Mouse (Mus musculus): ENCODE measurements around the gene Wdfy4. TPM values are rescaled to one million over a fixed set of nuclear protein-coding genes. Genes with fewer than 3 reads are reported as not detected.

Wdfy4 gene
- total RNA-seq, 2 experiments from 2014 or later, result 2.6 to 2.9 TPM

DNA sequence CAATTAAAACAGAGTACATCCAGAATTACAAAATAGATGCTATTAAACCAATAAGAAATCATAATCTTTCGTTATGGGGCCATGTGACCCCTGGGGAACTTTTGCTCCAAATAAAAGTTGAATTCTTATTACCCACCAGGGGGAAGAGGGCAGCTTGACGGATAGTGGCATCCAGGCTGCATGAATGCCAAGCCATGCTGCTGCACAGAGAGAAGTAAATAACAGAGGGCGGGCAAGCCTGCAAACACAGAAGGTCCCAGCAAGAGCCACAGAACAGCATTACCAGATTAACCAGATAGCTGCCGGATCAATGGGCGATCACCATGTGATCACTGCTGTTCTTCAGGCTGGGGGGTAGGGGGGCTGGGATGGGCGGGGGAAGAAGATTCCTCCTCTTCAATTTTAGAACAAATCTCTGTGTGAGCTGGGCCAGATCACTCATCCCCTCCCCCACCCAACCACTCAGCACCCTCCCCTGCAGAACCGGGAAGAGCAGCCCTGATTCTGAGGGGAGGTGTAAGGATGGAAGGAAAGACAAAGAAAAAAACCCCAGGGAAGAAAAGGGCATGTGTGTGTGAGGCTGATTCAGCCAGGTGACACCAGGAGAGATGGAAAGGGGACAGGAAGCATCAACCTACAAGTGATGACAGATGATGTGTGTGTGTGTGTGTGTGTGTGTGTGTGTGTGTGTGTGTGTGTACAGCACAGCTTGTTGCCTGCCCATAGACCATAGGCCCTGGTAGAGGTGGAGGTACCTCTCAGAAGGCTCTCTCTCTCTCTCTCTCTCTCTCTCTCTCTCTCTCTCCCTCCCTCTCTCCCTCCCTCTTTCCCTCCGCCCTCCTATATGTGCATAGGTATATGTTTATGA is 185.0 kb downstream of the Wdfy4 start:
- intact Hi-C loops (cut with DNase I), result no loop called here

DNA sequence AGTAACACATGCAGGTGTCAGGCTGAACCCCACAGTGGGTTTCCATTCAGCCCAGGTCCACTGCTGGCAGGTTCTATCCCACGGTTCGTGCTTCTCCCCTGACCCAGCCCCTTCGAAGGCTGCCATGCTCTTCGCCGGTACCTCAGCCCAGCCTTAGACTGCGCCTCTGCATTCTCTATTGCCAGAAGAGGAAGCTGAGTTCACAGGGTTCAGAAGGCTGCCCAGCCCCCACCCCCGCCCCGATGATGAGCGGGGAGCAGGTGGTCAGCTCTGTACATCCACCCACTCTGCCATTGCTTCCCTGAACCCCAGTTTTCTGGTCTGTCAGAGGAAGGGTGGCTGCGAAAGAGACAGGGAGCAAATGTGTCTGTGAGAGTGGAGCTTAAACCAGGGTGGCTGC is 185.8 kb downstream of the Wdfy4 start:
- intact Hi-C loops (cut with DNase I), result no loop called here
- no peak for DNase-seq (ENCODE audit: low spot score in 2 of 2)

More for the DNA sequence above, 185.0 kb downstream of the Wdfy4 start:
- DNase-seq (ENCODE audit: low spot score in 2 of 2), result no peak

GRCm38 (mm10) chr14:32994954-32995636 is 190.2 kb downstream of the Wdfy4 start:
- peak; percentile 7 to 9 for DNase-seq (ENCODE audit: low spot score in 2 of 2)
- intact Hi-C loops (cut with DNase I), result no loop called here

DNA sequence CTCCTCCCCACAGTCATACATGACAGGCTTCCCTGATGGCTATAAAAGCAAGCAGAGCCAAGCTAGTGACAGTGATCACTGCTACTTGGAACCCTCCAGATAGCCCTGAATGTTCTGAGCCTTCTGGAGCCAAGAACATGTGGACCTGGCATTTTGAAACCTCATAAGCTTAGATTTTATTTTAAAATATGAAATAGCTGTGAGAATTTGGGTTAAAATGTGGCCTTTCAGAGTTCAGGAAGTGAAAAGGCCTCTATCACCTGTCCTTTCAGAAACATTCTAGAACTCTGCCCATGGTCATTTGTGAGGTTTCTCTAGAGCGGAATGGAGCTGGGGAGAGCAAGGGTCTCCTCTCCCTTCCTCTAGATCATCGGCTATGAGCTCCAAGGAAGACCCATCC is 194.2 kb downstream of the Wdfy4 start, which contains the start of gene Lrrc18:
Gene Lrrc18, plus strand, starts transcription at position 301 of the 400 bp plus-strand sequence.
- DNase-seq (ENCODE audit: low spot score in 2 of 2), result no peak
- intact Hi-C loops (cut with DNase I), result no loop called here

DNA sequence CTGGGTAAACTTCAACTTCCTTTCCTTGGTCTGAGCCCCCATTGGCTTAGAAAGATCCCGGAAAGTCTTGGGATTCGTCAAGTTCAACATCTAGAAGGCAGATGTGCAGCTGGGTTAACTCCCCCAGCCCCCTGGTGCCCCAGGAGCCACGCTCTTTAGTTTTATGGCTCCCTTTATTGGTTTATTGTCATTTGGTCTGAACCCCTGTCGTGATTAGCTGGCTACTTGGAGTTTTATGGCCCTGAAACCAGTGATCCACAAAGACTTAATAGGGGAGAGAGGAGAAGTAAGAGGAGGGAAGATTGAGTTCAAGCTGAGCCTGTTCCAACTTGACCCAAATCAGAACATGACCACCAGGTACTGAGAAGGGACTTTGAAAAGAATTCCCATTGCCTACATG is 198.6 kb downstream of the Wdfy4 start:
- intact Hi-C loops (cut with DNase I), result no loop called here

DNA sequence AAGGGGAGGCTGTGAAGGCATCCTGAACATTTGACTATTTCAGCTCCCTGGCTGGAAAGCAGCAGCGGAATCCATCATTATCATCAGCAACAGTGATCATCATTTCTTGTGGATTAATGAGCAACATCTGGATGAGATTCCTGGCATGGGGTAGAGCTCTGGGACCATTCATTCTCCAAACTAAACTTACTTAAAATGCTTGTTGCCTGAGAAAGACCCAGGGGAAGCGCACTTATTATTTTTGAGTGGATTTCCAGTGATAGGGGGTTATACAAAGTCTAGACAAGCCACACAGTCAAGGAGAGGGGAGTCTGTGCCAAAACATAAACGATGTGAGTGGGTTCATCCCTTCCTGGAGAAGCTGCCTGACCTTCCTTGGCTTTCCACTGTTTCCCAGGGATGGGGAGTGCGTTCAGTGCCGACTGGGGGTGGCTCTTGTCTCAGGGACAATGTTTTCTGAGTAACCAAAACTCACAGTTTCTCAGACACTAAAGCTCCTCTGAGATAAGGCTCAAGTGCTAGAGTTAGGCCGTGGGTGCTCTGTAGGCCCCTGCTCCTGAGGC is 201.1 kb downstream of the Wdfy4 start:
- no peak for DNase-seq (ENCODE audit: low spot score in 2 of 2)
- intact Hi-C loops (cut with DNase I), result no loop called here

More for the DNA sequence above, 198.6 kb downstream of the Wdfy4 start:
- DNase-seq (ENCODE audit: low spot score in 2 of 2), result no peak

DNA sequence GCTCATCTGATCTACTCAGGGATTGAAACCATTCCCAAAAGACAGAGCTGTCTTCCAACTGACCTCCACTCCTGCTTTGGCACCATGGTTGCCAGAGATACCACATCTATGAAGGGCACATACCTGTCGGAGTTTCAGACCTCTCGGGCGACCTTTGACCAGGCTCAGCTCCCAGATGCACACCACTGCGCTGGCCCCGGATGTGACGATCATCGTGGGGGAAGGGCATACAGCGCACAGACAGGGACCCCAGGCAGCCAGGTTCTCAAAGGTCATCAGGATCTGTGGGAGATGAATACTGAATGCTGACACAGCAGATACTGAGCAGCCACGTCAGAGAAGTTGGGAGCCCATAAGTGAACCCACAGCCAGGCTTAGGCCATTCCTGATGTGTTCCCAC is 214.6 kb downstream of the Wdfy4 start:
- intact Hi-C loops (cut with DNase I), result no loop called here

DNA sequence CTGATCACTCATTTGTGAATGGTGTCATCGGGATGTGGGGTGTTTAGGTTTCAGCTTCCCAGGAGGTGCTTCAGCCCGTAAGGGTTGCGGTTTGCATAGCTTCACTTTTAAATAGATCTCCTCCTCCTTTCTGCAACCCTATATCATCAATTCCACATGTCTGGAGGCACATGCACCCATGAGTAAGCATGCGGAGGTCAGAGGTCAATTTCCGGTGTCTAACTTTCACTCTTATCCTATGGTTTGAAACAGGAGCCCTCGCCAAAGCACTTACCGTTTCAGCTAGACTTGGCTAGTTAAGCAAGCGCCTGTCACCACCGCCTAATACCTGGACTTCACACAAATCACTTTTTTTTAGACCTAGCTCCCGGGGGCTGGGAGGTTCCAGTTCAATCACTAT is 220.6 kb downstream of the Wdfy4 start:
- DNase-seq (ENCODE audit: low spot score in 2 of 2), result no peak
- intact Hi-C loops (cut with DNase I), result no loop called here

More for the DNA sequence above, 214.6 kb downstream of the Wdfy4 start:
- DNase-seq (ENCODE audit: low spot score in 2 of 2), result no peak

GRCm38 (mm10) chr14:32960481-32960880 is 224.8 kb downstream of the Wdfy4 start:
- intact Hi-C loops (cut with DNase I), result loop anchor here (1.0 to 2.0 kb wide), 2 partner anchors 188 to 350 kb away; no protein-coding TSS in a partner anchor
- DNase-seq (ENCODE audit: low spot score in 2 of 2), result peak; percentile 73 to 77

- no peak for DNase-seq (ENCODE audit: low spot score in 2 of 2)
- intact Hi-C loops (cut with DNase I), result loop anchor here (5.0 kb wide), 1 partner anchor 131 kb away; no protein-coding TSS in a partner anchor
These were observed 226.6 kb downstream of the Wdfy4 start for GRCm38 (mm10) chr14:32958671-32959070.

DNA sequence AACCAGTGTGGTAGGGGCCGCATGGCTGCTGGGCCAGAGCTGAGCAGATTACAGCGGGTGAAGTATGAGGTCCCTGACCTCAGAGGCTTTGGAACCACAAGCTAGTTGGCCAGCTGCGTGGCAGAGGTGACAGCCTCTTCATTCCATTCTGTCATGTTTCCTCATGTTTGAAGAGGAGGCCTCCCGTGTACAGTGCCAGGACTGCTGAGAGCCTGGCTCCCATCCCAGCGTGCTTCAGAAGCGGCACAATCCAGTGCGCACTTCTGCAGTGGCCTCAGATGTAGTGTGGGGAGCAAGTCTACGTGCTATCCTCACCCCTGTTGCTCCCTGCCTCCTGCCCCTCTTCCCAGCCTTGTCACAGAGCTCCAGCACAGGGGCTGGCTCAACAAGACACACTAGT is 228.8 kb downstream of the Wdfy4 start:
- intact Hi-C loops (cut with DNase I), result loop anchor here (5.0 kb wide), 1 partner anchor 129 kb away; no protein-coding TSS in a partner anchor
- peak in 1 of 2 experiments; percentile 35 for DNase-seq (ENCODE audit: low spot score in 2 of 2)

GRCm38 (mm10) chr14:32950312-32951301 is 234.7 kb downstream of the Wdfy4 start:
- DNase-seq (ENCODE audit: low spot score in 2 of 2), result no peak
- intact Hi-C loops (cut with DNase I), result no loop called here

DNA sequence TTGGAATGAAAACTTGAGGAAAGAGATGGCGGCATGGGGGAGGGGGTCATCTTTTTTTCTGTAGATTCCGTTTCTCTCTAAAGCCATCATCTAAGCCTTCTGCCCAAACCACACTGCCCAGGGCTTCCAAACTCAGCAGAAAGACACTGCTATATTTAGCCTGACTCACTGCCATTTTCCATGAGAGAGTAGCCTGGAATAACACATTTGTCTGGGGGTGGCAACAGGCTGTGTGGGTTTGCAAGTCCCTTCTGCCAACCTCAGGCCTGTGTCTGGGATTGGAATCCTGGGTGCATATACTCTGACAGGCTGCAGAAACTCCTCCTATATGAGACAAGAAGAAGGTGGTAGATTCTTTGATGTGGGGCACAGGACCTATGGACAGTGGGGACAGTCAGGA is 237.8 kb downstream of the Wdfy4 start:
- intact Hi-C loops (cut with DNase I), result no loop called here
- peak in 1 of 2 experiments; percentile 93 for DNase-seq (ENCODE audit: low spot score in 2 of 2)

DNA sequence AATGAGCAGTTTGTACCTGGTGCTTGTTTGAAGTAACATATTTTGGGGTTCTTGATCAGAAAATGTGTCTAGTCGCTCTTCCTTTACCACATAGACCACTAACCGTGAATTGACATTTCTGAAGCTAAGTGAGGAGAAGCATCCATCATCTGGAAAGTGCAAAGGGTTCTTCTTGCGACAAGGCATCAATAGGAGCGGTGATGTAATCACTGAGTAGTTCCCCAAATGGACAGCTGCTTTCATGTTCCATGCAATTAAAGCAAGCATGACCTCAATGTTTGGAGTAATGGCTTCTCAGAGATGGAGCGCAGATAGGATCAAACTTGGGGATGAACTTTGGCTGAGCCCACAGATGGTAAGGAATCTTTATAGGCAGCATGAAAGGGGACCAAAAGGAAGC is 246.1 kb downstream of the Wdfy4 start:
- intact Hi-C loops (cut with DNase I), result no loop called here

DNA sequence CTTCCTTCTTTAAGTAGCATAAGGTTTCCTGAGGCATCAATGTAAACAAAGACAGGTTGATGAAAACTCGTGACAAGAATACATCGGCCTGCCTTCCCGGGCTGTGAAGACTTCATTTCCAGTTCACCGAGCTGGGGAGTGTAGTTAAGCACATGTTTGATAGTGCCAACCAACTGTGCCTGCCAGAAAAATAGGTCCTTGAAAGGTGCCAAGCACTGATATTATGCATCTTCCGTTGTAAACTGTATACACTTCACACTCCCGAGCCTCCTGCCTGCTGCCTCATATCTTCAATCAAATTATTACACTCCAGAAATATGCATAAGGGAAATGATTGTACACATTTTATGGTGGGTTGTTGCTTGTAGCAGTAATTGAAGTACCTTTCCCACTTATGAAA is 251.2 kb downstream of the Wdfy4 start:
- DNase-seq (ENCODE audit: low spot score in 2 of 2), result no peak
- intact Hi-C loops (cut with DNase I), result no loop called here

More for the DNA sequence above, 246.1 kb downstream of the Wdfy4 start:
- DNase-seq (ENCODE audit: low spot score in 2 of 2), result no peak

- intact Hi-C loops (cut with DNase I), result no loop called here
- DNase-seq (ENCODE audit: low spot score in 2 of 2), result peak in 1 of 2 experiments; percentile 41
These were observed 253.1 kb downstream of the Wdfy4 start for GRCm38 (mm10) chr14:32932220-32932619.

GRCm38 (mm10) chr14:32931709-32932108 is 253.6 kb downstream of the Wdfy4 start:
- intact Hi-C loops (cut with DNase I), result no loop called here
- DNase-seq (ENCODE audit: low spot score in 2 of 2), result peak in 1 of 2 experiments; percentile 33

DNA sequence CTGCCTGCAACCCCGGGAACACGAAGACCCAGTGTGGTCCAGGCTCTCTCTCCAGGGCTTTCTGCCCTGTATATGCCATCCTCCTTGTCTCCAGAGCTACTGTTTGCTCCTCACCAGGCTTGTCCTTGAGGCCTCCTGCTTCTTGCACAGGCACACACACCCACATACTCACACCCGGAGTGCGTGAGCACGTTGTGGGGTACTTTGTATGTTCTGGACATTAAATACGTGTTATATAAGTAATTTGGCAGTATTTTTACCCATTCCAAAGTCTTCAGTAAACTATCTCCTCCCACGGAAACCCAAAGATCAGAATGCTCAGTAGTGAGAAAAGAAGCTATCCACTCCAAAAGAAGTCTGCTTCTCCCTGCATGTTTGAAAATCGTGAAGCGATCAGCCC is 261.4 kb downstream of the Wdfy4 start:
- peak in 1 of 2 experiments; percentile 71 for DNase-seq (ENCODE audit: low spot score in 2 of 2)
- intact Hi-C loops (cut with DNase I), result no loop called here

- DNase-seq (ENCODE audit: low spot score in 2 of 2), result no peak
- intact Hi-C loops (cut with DNase I), result no loop called here
These were observed 267.4 kb downstream of the Wdfy4 start for GRCm38 (mm10) chr14:32917919-32918318.
